Mouse (Mus musculus) embryonic facial prominence, embryonic 12.5 days (tissue): Measurements from ENCODE around the gene Gm21976. TPM values are rescaled to one million over a fixed set of nuclear protein-coding genes. Genes with fewer than 3 reads are reported as not detected.
A peak's percentile ranks its signal among the peaks of the same experiment; 100 is the strongest.

Experiments
- ATAC-seq: fragments of 200-750 bp; cut with Nextera tagmentation; 2 replicates; pipeline ENCODE4 v1.8.0; 2017; ENCODE audit not compliant: insufficient number of reproducible peaks, insufficient read depth, low FRiP score, low TSS enrichment
- H3K27ac ChIP-seq: fragments of 300-500 bp; sonication (generic); 2 replicates; pipeline ENCODE4 v1.5.1; 2016; ENCODE audit warnings: mild to moderate bottlenecking
- H3K27me3 ChIP-seq: fragments of 300-500 bp; sonication (generic); 2 replicates; pipeline ENCODE4 v1.6.1; 2016; ENCODE audit warnings: mild to moderate bottlenecking, moderate library complexity
- H3K36me3 ChIP-seq: fragments of 300-500 bp; sonication (generic); 2 replicates; pipeline ENCODE4 v1.6.1; 2016; ENCODE audit warnings: mild to moderate bottlenecking
- H3K4me1 ChIP-seq: fragments of 300-500 bp; sonication (generic); 2 replicates; pipeline ENCODE4 v1.6.1; 2016
- H3K4me2 ChIP-seq: fragments of 300-500 bp; sonication (generic); replicated peaks from 2 replicates; pipeline ENCODE4 v1.6.1; 2016; ENCODE audit warnings: mild to moderate bottlenecking, moderate library complexity
- H3K4me3 ChIP-seq: fragments of 300-500 bp; sonication (generic); 2 replicates; pipeline ENCODE4 v1.5.1; 2016; ENCODE audit warnings: mild to moderate bottlenecking
- H3K9ac ChIP-seq: fragments of 300-500 bp; sonication (generic); 2 replicates; pipeline ENCODE4 v1.6.1; 2016; ENCODE audit warnings: mild to moderate bottlenecking, moderate library complexity
- H3K9me3 ChIP-seq: fragments of 300-500 bp; sonication (generic); 2 replicates; pipeline ENCODE4 v1.6.1; 2016; ENCODE audit warnings: mild to moderate bottlenecking, moderate library complexity
- WGBS: fragments of 180-500 bp; shearing (Covaris S2); methylation state at CpG from one replicate; pipeline ENCODE4 v1.1.7; 2016; 5-methylcytosine and 5-hydroxymethylcytosine counted together
- polyA plus RNA-seq: library from polyadenylated mRNA; unstranded; fragments of >200 nt; fragmentation: Nextera tagmentation; extraction: Ambion mirVana; gene quantifications from 2 replicates; pipeline ENCODE4 v1.2.1, GENCODE M21; 2016

Gm21976 gene
- polyA plus RNA-seq, 1 experiment from 2014 or later: not detected

DNA sequence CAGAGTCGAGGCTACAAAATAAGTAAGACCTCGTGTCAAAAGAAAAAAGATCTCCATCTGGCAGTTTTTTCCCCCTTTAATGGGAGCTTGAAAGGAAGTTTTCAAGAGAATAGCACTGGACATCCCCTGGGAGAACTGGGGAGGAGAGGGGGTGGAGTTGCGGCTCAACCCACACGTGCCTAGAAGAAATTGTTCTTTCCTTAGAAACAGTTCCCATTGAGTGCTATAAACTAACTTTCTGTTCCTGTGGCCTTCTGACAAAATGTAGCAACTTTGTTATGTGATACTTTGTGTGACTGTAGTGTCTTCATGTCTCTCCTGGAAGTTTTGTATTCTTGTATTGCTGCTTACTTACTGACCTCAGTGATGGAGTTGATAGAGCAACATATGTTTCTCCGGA is 15.6 kb upstream of the Gm21976 start:
- H3K9ac ChIP-seq: peak overlapping the region; percentile 32; the same call in 1 of the 2 replicates
- 29% methylated on average over 5 of the region's 5 CpGs for WGBS
- H3K4me2 ChIP-seq: peak overlapping the region; percentile 91
- ATAC-seq: no peak
- H3K4me3 ChIP-seq: peak overlapping the region; percentile 73
- no peak overlapping the region for H3K27ac ChIP-seq
- H3K36me3 ChIP-seq: peaks cover 12% of the 10 kb centered on the region; the same call in 1 of the 2 replicates
- peaks cover 18% of the 10 kb centered on the region for H3K4me1 ChIP-seq
- no peaks in the 10 kb centered on the region for H3K27me3 ChIP-seq
- no peaks in the 10 kb centered on the region for H3K9me3 ChIP-seq

DNA sequence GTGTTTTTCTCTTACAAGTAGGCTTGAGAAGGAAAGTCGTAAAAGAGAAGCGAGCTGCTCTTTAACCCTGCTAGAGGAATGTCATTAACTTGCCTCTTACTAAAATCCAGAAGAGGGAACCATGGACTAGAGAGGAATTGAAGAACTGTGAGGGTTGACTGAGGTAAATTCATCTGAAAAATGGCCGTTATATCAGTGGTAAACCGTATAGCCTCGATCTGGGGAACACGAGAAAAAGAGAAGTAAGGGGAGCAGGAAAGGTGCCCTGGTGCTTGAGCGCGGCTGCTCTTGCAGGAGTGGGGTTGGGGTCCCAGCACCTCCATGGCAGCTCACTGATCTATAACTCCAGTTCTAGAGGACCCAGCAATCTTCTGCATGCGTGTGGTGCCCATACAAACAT is 5.7 kb upstream of the Gm21976 start:
- peaks cover 39% of the 10 kb centered on the region for H3K36me3 ChIP-seq

GRCm38 (mm10) chr13:98275646-98276045 is 4.0 kb upstream of the Gm21976 start:
- H3K9ac ChIP-seq: no peak overlapping the region
- H3K27ac ChIP-seq: no peak overlapping the region
- peaks cover 33% of the 10 kb centered on the region for H3K36me3 ChIP-seq
- ATAC-seq: no peak
- no peaks in the 10 kb centered on the region for H3K4me1 ChIP-seq
- 80% methylated on average over 4 of the region's 4 CpGs for WGBS
- no peak overlapping the region for H3K4me2 ChIP-seq
- no peak overlapping the region for H3K4me3 ChIP-seq
- H3K27me3 ChIP-seq: no peaks in the 10 kb centered on the region
- no peaks in the 10 kb centered on the region for H3K9me3 ChIP-seq

More for the DNA sequence above, 5.7 kb upstream of the Gm21976 start:
- no peak overlapping the region for H3K4me2 ChIP-seq
- H3K27ac ChIP-seq: no peak overlapping the region
- H3K4me1 ChIP-seq: no peaks in the 10 kb centered on the region
- no peak overlapping the region for H3K4me3 ChIP-seq
- WGBS: 90% methylated on average over 9 of the region's 9 CpGs
- no peaks in the 10 kb centered on the region for H3K9me3 ChIP-seq
- H3K27me3 ChIP-seq: no peaks in the 10 kb centered on the region
- no peak for ATAC-seq
- H3K9ac ChIP-seq: no peak overlapping the region

DNA sequence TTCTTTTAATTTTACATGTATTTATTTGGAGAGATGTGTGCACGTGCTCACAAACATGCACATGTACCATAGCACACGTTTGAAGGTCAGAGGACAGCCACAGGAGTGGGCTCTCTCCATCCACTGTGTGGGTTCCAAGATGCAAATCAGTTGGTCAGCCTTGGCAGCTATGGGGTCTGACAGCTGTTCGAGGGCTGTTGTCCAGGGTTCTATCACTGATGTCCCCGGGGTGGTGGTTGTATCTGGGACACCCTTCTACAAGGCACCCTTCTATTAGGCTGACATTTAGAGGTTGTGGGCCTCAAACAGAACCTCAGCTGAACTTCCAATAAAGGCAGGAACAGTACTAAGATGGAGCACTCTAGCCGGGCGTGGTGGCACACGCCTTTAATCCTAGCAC is 3.4 kb upstream of the Gm21976 start:
- Histone ChIP-seq H3K4me2 (no peak overlapping the region), H3K9me3 (no peaks in the 10 kb centered on the region), H3K27ac (no peak overlapping the region), H3K36me3 (peaks cover 27% of the 10 kb centered on the region), H3K4me1 (no peaks in the 10 kb centered on the region), H3K9ac (no peak overlapping the region), H3K4me3 (no peak overlapping the region), H3K27me3 (no peaks in the 10 kb centered on the region)
- WGBS: 89% methylated on average over 7 of the region's 7 CpGs
- ATAC-seq: no peak

DNA sequence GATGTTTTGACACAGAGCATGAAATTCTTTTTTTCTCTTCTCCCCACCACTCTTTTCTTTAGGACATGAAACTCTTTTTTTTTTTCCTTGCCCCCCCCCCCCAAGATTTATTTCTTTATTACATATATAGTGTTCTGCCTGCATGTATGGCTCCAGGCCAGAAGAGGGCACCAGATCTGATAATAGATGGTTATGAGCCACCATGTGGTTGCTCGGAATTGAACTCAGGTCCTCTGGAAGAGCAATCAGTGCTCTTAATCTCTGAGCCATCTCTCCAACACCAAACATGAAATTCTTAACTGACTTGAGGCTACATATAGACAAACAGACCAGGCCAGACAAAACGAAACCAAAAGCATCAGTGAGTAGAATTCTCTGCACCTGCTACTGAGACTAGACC is 2.2 kb upstream of the Gm21976 start:
- no peaks in the 10 kb centered on the region for H3K27me3 ChIP-seq
- H3K9me3 ChIP-seq: no peaks in the 10 kb centered on the region
- H3K36me3 ChIP-seq: peaks cover 16% of the 10 kb centered on the region; the same call in 1 of the 2 replicates
- H3K9ac ChIP-seq: no peak overlapping the region
- no peak overlapping the region for H3K27ac ChIP-seq
- 85% methylated on average over 2 of the region's 2 CpGs for WGBS
- no peak overlapping the region for H3K4me2 ChIP-seq
- H3K4me1 ChIP-seq: no peaks in the 10 kb centered on the region
- no peak for ATAC-seq
- H3K4me3 ChIP-seq: no peak overlapping the region

DNA sequence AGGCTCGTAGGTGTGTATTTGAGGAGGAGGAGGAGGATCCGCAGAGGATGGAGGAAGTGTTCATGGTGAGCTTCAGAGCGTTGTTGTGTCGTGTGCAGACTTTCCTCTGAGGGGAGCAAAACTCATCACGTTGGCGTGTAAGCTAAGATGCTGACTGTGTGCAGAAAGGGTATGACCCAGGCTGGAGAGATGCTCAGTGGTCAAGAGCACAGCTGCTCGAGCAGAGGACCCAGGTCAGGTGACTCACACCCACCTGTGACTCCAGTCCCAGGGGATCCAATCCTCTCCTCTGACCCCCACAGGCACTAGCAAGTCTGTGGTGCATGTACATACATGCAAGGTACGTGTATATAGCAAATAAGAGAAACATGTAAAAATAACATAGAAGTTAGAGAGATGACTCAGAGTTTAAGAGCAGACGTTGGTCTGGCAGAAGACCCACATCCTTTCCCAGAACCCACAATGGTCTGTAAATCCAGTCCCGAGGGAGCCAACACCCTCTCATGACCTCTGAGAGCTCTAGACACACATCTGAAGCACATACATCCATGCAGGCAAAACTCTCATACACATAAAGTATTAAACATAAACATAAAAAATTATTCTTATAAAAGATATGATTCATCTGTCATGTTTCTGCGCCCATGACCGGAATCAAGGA is 1.4 kb downstream of the Gm21976 start:
- no peak overlapping the region for H3K4me3 ChIP-seq
- WGBS: 78% methylated on average over 12 of the region's 12 CpGs

DNA sequence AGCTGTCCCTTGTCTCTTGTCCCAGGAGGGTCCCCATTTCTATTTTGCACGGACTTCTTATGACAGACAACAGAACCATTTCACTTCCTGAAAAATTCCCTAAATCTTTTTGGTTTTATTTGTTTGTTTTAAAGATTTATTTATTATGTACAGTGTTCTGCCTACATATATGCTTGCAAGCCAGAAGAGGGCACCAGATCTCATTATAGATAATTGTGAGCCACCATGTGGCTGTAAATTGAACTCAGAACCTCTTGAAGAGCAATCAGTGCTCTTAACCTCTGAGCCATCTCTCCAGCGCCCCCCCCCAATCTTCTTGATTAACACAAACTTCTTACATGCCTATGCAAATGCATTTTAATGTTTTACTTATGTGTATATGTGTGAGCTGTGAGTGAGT is 11.0 kb downstream of the Gm21976 start:
- no peak overlapping the region for H3K4me3 ChIP-seq
- no peak overlapping the region for H3K9ac ChIP-seq
- no peak overlapping the region for H3K4me2 ChIP-seq
- no peaks in the 10 kb centered on the region for H3K9me3 ChIP-seq
- no peaks in the 10 kb centered on the region for H3K4me1 ChIP-seq
- no peaks in the 10 kb centered on the region for H3K27me3 ChIP-seq
- 46% methylated on average over 2 of the region's 2 CpGs for WGBS
- no peak for ATAC-seq
- H3K27ac ChIP-seq: no peak overlapping the region
- no peaks in the 10 kb centered on the region for H3K36me3 ChIP-seq

More for the DNA sequence above, 1.4 kb downstream of the Gm21976 start:
- H3K4me2 ChIP-seq: no peak overlapping the region
- no peaks in the 10 kb centered on the region for H3K4me1 ChIP-seq
- H3K27ac ChIP-seq: no peak overlapping the region
- ATAC-seq: no peak
- H3K36me3 ChIP-seq: no peaks in the 10 kb centered on the region
- H3K9me3 ChIP-seq: no peaks in the 10 kb centered on the region
- no peaks in the 10 kb centered on the region for H3K27me3 ChIP-seq
- no peak overlapping the region for H3K9ac ChIP-seq

GRCm38 (mm10) chr13:98291712-98292111 is 12.0 kb downstream of the Gm21976 start:
- no peaks in the 10 kb centered on the region for H3K9me3 ChIP-seq
- no peak overlapping the region for H3K9ac ChIP-seq
- WGBS: 82% methylated on average over 8 of the region's 8 CpGs
- H3K27me3 ChIP-seq: no peaks in the 10 kb centered on the region
- H3K4me1 ChIP-seq: no peaks in the 10 kb centered on the region
- H3K36me3 ChIP-seq: no peaks in the 10 kb centered on the region
- H3K4me3 ChIP-seq: no peak overlapping the region
- H3K27ac ChIP-seq: no peak overlapping the region
- H3K4me2 ChIP-seq: no peak overlapping the region
- no peak for ATAC-seq

DNA sequence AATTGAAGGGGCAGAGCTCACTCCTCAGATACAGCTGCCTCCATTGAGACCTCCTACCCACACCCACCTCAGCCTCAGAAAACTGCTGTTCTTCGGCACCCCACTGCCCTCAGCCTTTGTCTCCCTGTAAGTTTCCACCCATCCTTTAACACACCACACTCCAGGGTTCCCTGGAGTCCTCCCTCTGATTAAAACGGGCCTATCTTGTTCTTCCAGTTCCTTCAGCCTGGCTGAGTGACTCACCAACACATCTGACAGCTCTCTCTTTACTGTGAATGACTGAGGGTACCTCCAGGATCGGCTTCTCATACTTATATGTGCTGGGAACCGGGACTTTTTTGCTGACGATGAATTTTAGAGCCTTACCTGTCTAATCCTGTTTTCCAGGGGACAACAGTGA is 16.4 kb downstream of the Gm21976 start:
- Histone ChIP-seq H3K4me2 (no peak overlapping the region), H3K4me3 (no peak overlapping the region), H3K9ac (no peak overlapping the region), H3K9me3 (no peaks in the 10 kb centered on the region), H3K27me3 (no peaks in the 10 kb centered on the region), H3K36me3 (no peaks in the 10 kb centered on the region), H3K4me1 (no peaks in the 10 kb centered on the region), H3K27ac (no peak overlapping the region)
- 40% methylated on average over 5 of the region's 5 CpGs for WGBS
- no peak for ATAC-seq

DNA sequence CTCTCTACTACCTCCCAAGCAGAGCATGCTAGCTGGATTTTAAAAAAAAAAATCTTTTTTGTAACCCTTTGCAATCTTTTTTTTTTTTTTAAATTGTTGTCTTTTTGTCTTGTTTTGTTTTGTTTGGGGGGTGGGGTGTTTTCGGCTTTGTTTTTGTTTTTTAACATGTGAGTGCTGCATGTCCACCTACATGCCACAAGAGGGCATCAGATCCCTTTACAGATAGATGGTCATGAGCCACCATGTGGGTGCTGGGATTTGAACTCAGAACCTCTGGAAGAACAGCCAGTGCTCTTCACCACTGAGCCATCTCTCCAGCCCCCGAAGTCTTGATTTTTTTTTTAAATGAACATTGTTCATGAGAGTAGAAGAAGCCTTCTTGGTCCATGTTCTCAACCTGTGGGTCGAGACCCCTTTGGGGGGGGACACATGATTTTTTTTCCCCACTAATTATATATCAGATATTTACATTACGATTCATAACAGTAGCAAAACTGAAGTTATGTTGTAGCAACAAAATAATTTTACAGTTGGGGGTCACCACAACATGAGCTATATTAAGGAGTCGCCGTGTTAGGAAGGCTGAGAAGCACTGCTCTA is 18.3 kb downstream of the Gm21976 start:
- H3K9me3 ChIP-seq: no peaks in the 10 kb centered on the region
- no peak overlapping the region for H3K27ac ChIP-seq
- H3K9ac ChIP-seq: no peak overlapping the region
- H3K4me2 ChIP-seq: no peak overlapping the region
- no peaks in the 10 kb centered on the region for H3K27me3 ChIP-seq
- ATAC-seq: no peak
- no peaks in the 10 kb centered on the region for H3K4me1 ChIP-seq
- 90% methylated on average over 6 of the region's 6 CpGs for WGBS
- H3K4me3 ChIP-seq: no peak overlapping the region
- no peaks in the 10 kb centered on the region for H3K36me3 ChIP-seq

DNA sequence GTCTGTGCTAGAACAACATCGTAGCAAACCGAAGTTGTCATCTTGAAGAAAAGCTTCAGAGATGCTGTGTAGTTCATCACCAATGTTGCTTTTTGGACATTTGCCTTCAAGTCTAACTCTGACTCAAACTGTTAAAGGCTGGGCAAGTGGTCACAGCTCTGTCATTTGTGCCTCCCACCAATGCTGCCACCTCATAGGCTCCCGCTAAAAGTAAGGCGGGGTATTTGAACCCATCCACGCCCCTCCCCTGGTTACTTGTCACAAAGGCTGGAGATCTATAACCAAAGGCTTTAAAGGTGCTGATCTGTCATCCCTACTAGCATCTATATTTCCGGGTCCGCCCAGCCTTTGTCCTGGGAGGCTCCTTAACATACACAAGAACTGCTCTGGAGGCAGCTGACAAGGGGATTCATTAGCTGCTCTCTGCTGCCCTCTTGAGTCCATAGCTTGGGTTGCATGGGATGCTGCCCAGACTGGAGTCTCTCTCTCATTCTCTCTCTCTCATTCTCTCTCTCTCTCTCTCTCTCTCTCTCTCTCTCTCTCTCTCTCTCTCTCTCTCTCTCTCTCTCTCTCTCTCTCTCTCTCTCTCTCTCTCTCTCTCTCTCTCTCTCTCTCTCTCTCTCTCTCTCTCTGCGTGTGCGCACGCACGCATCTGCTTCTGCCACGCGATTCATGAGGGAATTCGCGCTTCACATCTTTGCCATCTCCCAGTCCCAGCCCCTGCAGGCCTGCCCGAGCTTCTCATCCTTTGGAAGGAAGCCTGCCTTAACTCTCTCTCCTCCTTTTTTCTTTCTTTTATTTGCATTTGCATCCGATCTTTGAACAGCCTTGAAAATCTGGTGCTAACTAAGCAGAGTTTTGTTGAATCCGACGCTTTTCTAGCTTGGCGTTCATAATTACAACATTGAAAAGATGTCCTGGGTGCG is 19.4 kb downstream of the Gm21976 start:
- H3K9me3 ChIP-seq: no peaks in the 10 kb centered on the region
- H3K27ac ChIP-seq: no peak overlapping the region
- WGBS: 51% methylated on average over 21 of the region's 21 CpGs
- H3K4me3 ChIP-seq: no peak overlapping the region
- no peaks in the 10 kb centered on the region for H3K27me3 ChIP-seq
- H3K4me2 ChIP-seq: peak overlapping the region; percentile 21
- no peaks in the 10 kb centered on the region for H3K4me1 ChIP-seq
- no peaks in the 10 kb centered on the region for H3K36me3 ChIP-seq
- H3K9ac ChIP-seq: no peak overlapping the region
- ATAC-seq: no peak

GRCm38 (mm10) chr13:98305257-98305656 is 25.6 kb downstream of the Gm21976 start:
- no peak for ATAC-seq
- Histone ChIP-seq H3K4me3 (no peak overlapping the region), H3K4me2 (no peak overlapping the region), H3K4me1 (peaks cover 6% of the 10 kb centered on the region; the same call in 1 of the 2 replicates), H3K9ac (no peak overlapping the region), H3K27ac (no peak overlapping the region), H3K27me3 (no peaks in the 10 kb centered on the region), H3K36me3 (peaks cover 21% of the 10 kb centered on the region), H3K9me3 (no peaks in the 10 kb centered on the region)
- WGBS: 88% methylated on average over 9 of the region's 9 CpGs
